Mouse (Mus musculus): Measurements from ENCODE around the gene Tex9.

GRCm38 (mm10) chr9:72492194-72492565 lies at the start of gene Tex9:
- TF ChIP-seq CTCF (IDR thresholded peaks at IDR 0.05; ENCODE audit: extremely low read depth, insufficient read length, insufficient replicate concordance, low read depth, low read length), result no peak
- TF ChIP-seq POLR2A (IDR thresholded peaks at IDR 0.05; ENCODE audit: low read depth, low read length), result no peak
